In genomic region chr11:83534609-83535423, GRCm38 (mm10) we compare ENCODE assay signal across 9 mouse cellular contexts. TPM values are rescaled to one million over a fixed set of nuclear protein-coding genes. Genes with fewer than 3 reads are reported as not detected.
DNase-seq lines count a peak whose midpoint lies in the region; ATAC-seq and TF ChIP-seq lines count a peak whose summit lies in the region.
"Had no signal": no experiment of that assay in that cellular context is flagged by ENCODE, and none has a peak within 500 bp of the region (broad histone marks: within the 10 kb centered on the region; RNA-seq: fewer than 3 reads in every experiment).

No protein-coding gene starts in this region.

- peaks cover 5% of the 10 kb centered on the region; the same call in 1 of the 2 replicates for H3K4me1 ChIP-seq in forebrain, embryonic 14.5 days (ENCODE audit: control insufficient read depth, insufficient read depth, low read length)
- H3K4me1 ChIP-seq in forebrain, embryonic 13.5 days = peaks cover 9% of the 10 kb centered on the region
- 0 out of 2 replicates have a peak, but pooled peaks cover 2% of the 10 kb centered on the region for H3K4me1 ChIP-seq in stomach, postnatal 0 days (replicated peaks; ENCODE audit: control insufficient read depth, insufficient read depth)

- H3K27ac ChIP-seq in forebrain, embryonic 14.5 days (ENCODE audit: low read depth, low read length) = 0 out of 2 replicates have a peak overlapping the region, but pooled peaks have one; percentile 33
- no peak overlapping the region for H3K27ac ChIP-seq in forebrain, embryonic 13.5 days
- H3K27ac ChIP-seq in stomach, postnatal 0 days (replicated peaks) = no peak overlapping the region
- H3K27ac ChIP-seq: midbrain, embryonic 12.5 days had no signal

- H3K36me3 ChIP-seq in forebrain, embryonic 14.5 days (ENCODE audit: control insufficient read depth, insufficient read depth, low read length) = no peaks in the 10 kb centered on the region
- H3K36me3 ChIP-seq in forebrain, embryonic 13.5 days (ENCODE audit: poor library complexity, severe bottlenecking) = no peaks in the 10 kb centered on the region
- H3K36me3 ChIP-seq in stomach, postnatal 0 days (ENCODE audit: control insufficient read depth, insufficient read depth, low read length) = no peaks in the 10 kb centered on the region
- H3K36me3 ChIP-seq: midbrain, embryonic 12.5 days had no signal

- 50% methylated on average over 13 of the region's 13 CpGs for WGBS in forebrain, embryonic 14.5 days
- WGBS in forebrain, embryonic 13.5 days = 61% methylated on average over 13 of the region's 13 CpGs
- WGBS in stomach, postnatal 0 days = 30% methylated on average over 13 of the region's 13 CpGs

- intact Hi-C loops in heart, postnatal 36 days (cut with DNase I) = no loop called here

- H3K9ac ChIP-seq in forebrain, embryonic 14.5 days (ENCODE audit: low read length) = no peak overlapping the region
- H3K9ac ChIP-seq in forebrain, embryonic 13.5 days = no peak overlapping the region
- no peak overlapping the region for H3K9ac ChIP-seq in stomach, postnatal 0 days (ENCODE audit: low read length)
- H3K9ac ChIP-seq: midbrain, embryonic 12.5 days had no signal

- H3K27me3 ChIP-seq in forebrain, embryonic 14.5 days (replicated peaks; ENCODE audit: control insufficient read depth, insufficient read depth, low read length) = no peaks in the 10 kb centered on the region
- H3K27me3 ChIP-seq in forebrain, embryonic 13.5 days = no peaks in the 10 kb centered on the region
- H3K27me3 ChIP-seq in stomach, postnatal 0 days (ENCODE audit: control insufficient read depth, insufficient read depth, low read length) = no peaks in the 10 kb centered on the region
- H3K27me3 ChIP-seq: midbrain, embryonic 12.5 days had no signal

- no peak overlapping the region for H3K4me3 ChIP-seq in forebrain, embryonic 14.5 days (ENCODE audit: low read depth, low read length)
- H3K4me3 ChIP-seq in forebrain, embryonic 13.5 days = no peak overlapping the region
- H3K4me3 ChIP-seq in stomach, postnatal 0 days (ENCODE audit: low read depth, low read length) = peak overlapping the region; percentile 13; the same call in 1 of the 2 replicates
- H3K4me3 ChIP-seq: midbrain, embryonic 12.5 days had no signal

- no peak overlapping the region for H3K4me2 ChIP-seq in forebrain, embryonic 14.5 days (ENCODE audit: low read length)
- H3K4me2 ChIP-seq in forebrain, embryonic 13.5 days = no peak overlapping the region
- peak overlapping the region; percentile 45 for H3K4me2 ChIP-seq in stomach, postnatal 0 days (replicated peaks; ENCODE audit: low read depth)
- H3K4me2 ChIP-seq: midbrain, embryonic 12.5 days had no signal

- peak; percentile 76 for DNase-seq in forebrain, embryonic 14.5 days (ENCODE audit: low spot score)
- peak; percentile 76 for DNase-seq in adrenal gland, adult 8-10 months
- peak; percentile 94 for DNase-seq in fibroblast of lung, adult 2 months (ENCODE audit: low read depth)
- peak; percentile 76 to 79 for DNase-seq in heart, postnatal 36 days
- DNase-seq in layer of hippocampus, adult 8-10 months (ENCODE audit: low spot score in 2 of 2) = peak; percentile 43 to 72
- peak; percentile 68 to 80 for DNase-seq in lung, postnatal 4 days
- DNase-seq in stomach, postnatal 0 days (ENCODE audit: low spot score) = peak; percentile 58

- no peak for TF ChIP-seq CTCF in stomach, postnatal 0 days (IDR thresholded peaks at IDR 0.05; ENCODE audit: low read depth)

- H3K9me3 ChIP-seq in forebrain, embryonic 14.5 days (replicated peaks; ENCODE audit: control insufficient read depth, low read length) = no peaks in the 10 kb centered on the region
- no peaks in the 10 kb centered on the region for H3K9me3 ChIP-seq in forebrain, embryonic 13.5 days (replicated peaks)
- no peaks in the 10 kb centered on the region for H3K9me3 ChIP-seq in stomach, postnatal 0 days (ENCODE audit: control insufficient read depth, low read length)
- H3K9me3 ChIP-seq: midbrain, embryonic 12.5 days had no signal

- peak; percentile 57; the same call in 1 of the 2 replicates for ATAC-seq in forebrain, embryonic 14.5 days
- ATAC-seq in forebrain, embryonic 13.5 days = no peak
- peak; percentile 63; the same call in 1 of the 2 replicates for ATAC-seq in stomach, postnatal 0 days (ENCODE audit: low FRiP score, low TSS enrichment)

- no peak for TF ChIP-seq EP300 in stomach, postnatal 0 days (optimal IDR thresholded peaks at IDR 0.05)

RNA-seq across cellular contexts. Expression of gene Ccl5, which starts 4.5 kb away (rescaled TPM):
- 0.33 and 0.46 TPM in 2 replicates for polyA plus RNA-seq in forebrain, embryonic 14.5 days (2014; fragmentation: Nextera tagmentation; extraction: Ambion mirVana)
- not detected in 2 replicates for polyA plus RNA-seq in forebrain, embryonic 13.5 days (2015; fragmentation: Nextera tagmentation; extraction: Ambion mirVana)
- total RNA-seq in adrenal gland, adult 8-10 months (2022) = 1 to 10 TPM; 2.1 to 3.8 (median 2.7) TPM
- under 1 TPM in 1 of 2 experiments, not detected in 1; 0.83 TPM for total RNA-seq in heart, postnatal 36 days (2021)
- under 1 TPM in 2 of 4 experiments, not detected in 2; 0.68 to 0.93 TPM for total RNA-seq in layer of hippocampus, adult 8-10 months (2022)
- 0.33 and 1.1 TPM in 2 replicates for polyA plus RNA-seq in stomach, postnatal 0 days (2015; fragmentation: Nextera tagmentation; extraction: Ambion mirVana)
- polyA plus RNA-seq: midbrain, embryonic 12.5 days had no signal

RNA-seq across cellular contexts. Expression of gene Heatr9, which starts 12.8 kb away (rescaled TPM):
- polyA plus RNA-seq in forebrain, embryonic 14.5 days (2014; fragmentation: Nextera tagmentation; extraction: Ambion mirVana) = not detected in 2 replicates
- not detected in 2 replicates for polyA plus RNA-seq in forebrain, embryonic 13.5 days (2015; fragmentation: Nextera tagmentation; extraction: Ambion mirVana)
- not detected for total RNA-seq in adrenal gland, adult 8-10 months (2022)
- not detected for total RNA-seq in heart, postnatal 36 days (2021)
- total RNA-seq in layer of hippocampus, adult 8-10 months (2022) = not detected
- polyA plus RNA-seq in stomach, postnatal 0 days (2015; fragmentation: Nextera tagmentation; extraction: Ambion mirVana) = not detected in 2 replicates
- polyA plus RNA-seq: midbrain, embryonic 12.5 days had no signal

RNA-seq across cellular contexts. Expression of gene Ccl9, which starts 43.6 kb away (rescaled TPM):
- polyA plus RNA-seq in forebrain, embryonic 14.5 days (2014; fragmentation: Nextera tagmentation; extraction: Ambion mirVana) = 1.2 and 2.0 TPM in 2 replicates
- 0.48 and 0.81 TPM in 2 replicates for polyA plus RNA-seq in forebrain, embryonic 13.5 days (2015; fragmentation: Nextera tagmentation; extraction: Ambion mirVana)
- 10 to 100 TPM in 1 of 4 experiments, 1 to 10 TPM in 3; 3.8 to 11.6 (median 6.6) TPM for total RNA-seq in adrenal gland, adult 8-10 months (2022)
- 10 to 100 TPM in 1 of 2 experiments, 1 to 10 TPM in 1; 6.4 to 16.6 TPM for total RNA-seq in heart, postnatal 36 days (2021)
- 1 to 10 TPM; 5.1 to 10.0 (median 7.7) TPM for total RNA-seq in layer of hippocampus, adult 8-10 months (2022)
- 2.5 and 3.5 TPM in 2 replicates for polyA plus RNA-seq in stomach, postnatal 0 days (2015; fragmentation: Nextera tagmentation; extraction: Ambion mirVana)

RNA-seq across cellular contexts. Expression of gene Ccl6, which starts 58.1 kb away (rescaled TPM):
- polyA plus RNA-seq in forebrain, embryonic 14.5 days (2014; fragmentation: Nextera tagmentation; extraction: Ambion mirVana) = 1.3 and 1.6 TPM in 2 replicates
- 0.87 and 1.1 TPM in 2 replicates for polyA plus RNA-seq in forebrain, embryonic 13.5 days (2015; fragmentation: Nextera tagmentation; extraction: Ambion mirVana)
- 10 to 100 TPM; 11.5 to 22.0 (median 14.3) TPM for total RNA-seq in adrenal gland, adult 8-10 months (2022)
- 10 to 100 TPM; 11.3 to 24.4 TPM for total RNA-seq in heart, postnatal 36 days (2021)
- 10 to 100 TPM in 2 of 4 experiments, 1 to 10 TPM in 1, under 1 TPM in 1; 0.43 to 51.7 (median 19.3) TPM for total RNA-seq in layer of hippocampus, adult 8-10 months (2022)
- polyA plus RNA-seq in stomach, postnatal 0 days (2015; fragmentation: Nextera tagmentation; extraction: Ambion mirVana) = 57.9 and 58.5 TPM in 2 replicates
